Mouse (Mus musculus) hindbrain, embryonic 16.5 days (tissue): ENCODE data around the gene Olfr372. TPM values are rescaled to one million over a fixed set of nuclear protein-coding genes. Genes with fewer than 3 reads are reported as not detected.
"Not testable (repeated sequence)": the region's sequence is repeated elsewhere in the genome, so short reads cannot be mapped to it uniquely, and the experiment has no call there.

Experiments
- ATAC-seq: fragments of 200-750 bp; cut with Nextera tagmentation; 2 replicates; pipeline ENCODE4 v1.8.0; 2017; ENCODE audit warnings: moderate TSS enrichment, moderate library complexity
- H3K27ac ChIP-seq: fragments of 300-500 bp; sonication (generic); 2 replicates; pipeline ENCODE4 v1.5.1; 2014; ENCODE audit warnings: low read depth, mild to moderate bottlenecking, control low read depth, low read length, moderate library complexity
- H3K27me3 ChIP-seq: fragments of 300-500 bp; sonication (generic); replicated peaks from 2 replicates; pipeline ENCODE4 v1.6.1; 2014; ENCODE audit warnings: low read length; ENCODE audit not compliant: control insufficient read depth, insufficient read depth
- H3K36me3 ChIP-seq: fragments of 300-500 bp; sonication (generic); 2 replicates; pipeline ENCODE4 v1.6.1; 2014; ENCODE audit warnings: mild to moderate bottlenecking, low read length, moderate library complexity, mixed read lengths; ENCODE audit not compliant: control insufficient read depth, insufficient read depth
- H3K4me1 ChIP-seq: fragments of 300-500 bp; sonication (generic); 2 replicates; pipeline ENCODE4 v1.6.1; 2014; ENCODE audit warnings: low read depth, low read length; ENCODE audit not compliant: control insufficient read depth, insufficient read depth
- H3K4me2 ChIP-seq: fragments of 300-500 bp; sonication (generic); 2 replicates; pipeline ENCODE4 v1.6.1; 2014; ENCODE audit warnings: mild to moderate bottlenecking, low read length, control low read depth, moderate library complexity
- H3K4me3 ChIP-seq: fragments of 300-500 bp; sonication (generic); 2 replicates; pipeline ENCODE4 v1.5.1; 2014; ENCODE audit warnings: mild to moderate bottlenecking, low read length, control low read depth, moderate library complexity
- H3K9ac ChIP-seq: fragments of 300-500 bp; sonication (generic); 2 replicates; pipeline ENCODE4 v1.6.1; 2014; ENCODE audit warnings: low read depth, mild to moderate bottlenecking, control low read depth, low read length, moderate library complexity
- H3K9me3 ChIP-seq: fragments of 300-500 bp; sonication (generic); 2 replicates; pipeline ENCODE4 v1.6.1; 2014; ENCODE audit warnings: mild to moderate bottlenecking, low read length, moderate library complexity; ENCODE audit not compliant: control insufficient read depth
- WGBS: fragments of 180-500 bp; shearing (Covaris S2); extraction: QIAGEN DNeasy Blood & Tissue Kit; methylation state at CpG from one replicate; pipeline ENCODE4 v1.1.7; 2014; 5-methylcytosine and 5-hydroxymethylcytosine counted together
- polyA plus RNA-seq: library from polyadenylated mRNA; unstranded; fragments of >200 nt; fragmentation: Nextera tagmentation; extraction: Ambion mirVana; gene quantifications from 2 replicates; pipeline ENCODE4 v1.2.1, GENCODE M21; 2015

The Olfr372 gene
- not detected in 2 replicates for polyA plus RNA-seq

DNA sequence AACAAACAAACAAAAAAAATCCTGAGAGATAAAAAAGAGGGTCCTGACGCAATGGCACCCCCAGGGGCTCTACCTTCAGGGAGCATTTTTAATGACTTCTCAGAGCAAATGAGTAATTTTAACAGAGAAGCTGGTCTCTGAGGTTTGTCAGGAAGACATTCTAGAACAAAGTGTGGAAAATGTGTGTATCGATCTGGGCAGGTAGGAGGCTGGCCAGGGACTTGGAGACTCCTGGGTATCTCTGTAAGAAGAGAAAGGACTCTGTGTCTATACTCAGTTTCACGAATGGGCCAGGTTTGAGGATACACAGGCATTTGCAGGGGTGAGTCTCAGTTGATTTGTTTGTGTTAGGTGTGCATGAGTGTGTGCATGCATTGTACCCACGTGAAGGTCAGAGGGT, at the start of gene Olfr372:
Olfr372 (plus strand) TSS at position 301 of the 400 bp plus-strand sequence.
- not testable (repeated sequence) for H3K36me3 ChIP-seq, H3K27ac ChIP-seq, ATAC-seq, H3K9ac ChIP-seq, H3K9me3 ChIP-seq, H3K27me3 ChIP-seq, H3K4me3 ChIP-seq, H3K4me1 ChIP-seq, H3K4me2 ChIP-seq
- WGBS = 81% methylated on average over 4 of the region's 4 CpGs

DNA sequence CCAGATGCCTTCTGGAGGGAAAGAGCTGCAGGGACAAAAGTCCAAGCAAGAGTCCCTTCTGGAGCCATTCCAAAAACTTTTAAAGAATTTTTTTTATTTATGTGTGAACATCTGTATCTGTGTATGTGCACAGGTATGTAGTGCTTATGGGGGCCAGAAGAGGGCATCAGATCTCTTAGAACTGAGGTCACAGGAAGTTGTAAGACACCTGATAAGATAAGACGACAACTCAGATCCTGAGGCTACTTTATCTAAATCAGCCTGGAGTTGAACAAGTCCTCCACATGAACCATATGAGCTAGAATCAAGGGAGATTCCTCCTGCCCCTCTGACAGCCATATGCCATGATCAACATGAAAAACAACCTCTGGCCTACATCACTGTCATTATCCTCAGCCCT, 41.6 kb upstream of the Olfr372 start:
- no peak overlapping the region for H3K4me2 ChIP-seq
- 95% methylated on average over 1 of the region's 1 CpGs for WGBS
- no peaks in the 10 kb centered on the region for H3K27me3 ChIP-seq

DNA sequence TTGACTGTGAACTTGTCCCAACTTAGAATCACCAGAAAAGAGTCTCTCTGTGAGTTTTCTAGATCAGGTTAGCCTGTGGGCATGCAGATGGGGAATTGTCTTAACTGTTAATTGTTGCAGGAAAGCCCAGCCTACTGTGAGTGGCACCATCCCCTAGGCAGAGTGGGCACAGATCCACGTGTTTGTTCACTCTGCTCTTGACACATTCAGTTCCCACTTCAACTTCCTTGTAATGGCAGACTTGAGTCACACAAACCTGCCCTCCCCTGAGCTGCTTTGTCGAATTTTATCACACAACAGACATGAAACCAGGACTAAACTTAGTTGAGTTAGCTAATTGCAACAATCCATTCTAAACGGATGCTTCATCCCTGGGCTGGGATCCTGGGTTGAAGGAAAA, 40.8 kb upstream of the Olfr372 start:
- Histone ChIP-seq H3K4me1 (no peaks in the 10 kb centered on the region), H3K36me3 (no peaks in the 10 kb centered on the region), H3K9me3 (no peaks in the 10 kb centered on the region), H3K4me2 (no peak overlapping the region), H3K27me3 (no peaks in the 10 kb centered on the region), H3K4me3 (no peak overlapping the region), H3K9ac (no peak overlapping the region), H3K27ac (no peak overlapping the region)
- WGBS = 69% methylated on average over 3 of the region's 3 CpGs
- ATAC-seq = no peak

More for the DNA sequence above, 41.6 kb upstream of the Olfr372 start:
- Histone ChIP-seq H3K9ac (no peak overlapping the region), H3K36me3 (no peaks in the 10 kb centered on the region), H3K9me3 (no peaks in the 10 kb centered on the region), H3K4me3 (no peak overlapping the region), H3K4me1 (no peaks in the 10 kb centered on the region), H3K27ac (no peak overlapping the region)
- no peak for ATAC-seq

DNA sequence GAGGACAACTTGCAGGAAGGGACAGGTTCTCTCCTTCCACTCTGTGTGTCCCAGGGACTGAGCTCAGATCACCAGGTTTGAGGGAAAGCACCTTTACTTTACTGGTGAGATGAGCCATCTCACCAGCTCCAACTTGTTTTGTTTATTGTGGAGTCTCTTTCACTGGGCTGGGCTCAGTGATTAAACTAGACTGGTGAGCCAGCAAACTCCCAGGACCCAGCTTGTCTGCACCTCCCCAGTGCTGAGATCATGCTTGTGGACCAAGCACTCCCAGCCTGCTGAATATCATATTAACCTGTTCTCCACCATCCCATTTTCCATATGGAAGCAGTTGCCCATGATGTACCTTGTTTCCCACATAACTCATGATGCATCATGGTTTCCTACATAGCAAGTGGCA, 38.1 kb upstream of the Olfr372 start:
- Histone ChIP-seq H3K4me3 (no peak overlapping the region), H3K36me3 (no peaks in the 10 kb centered on the region), H3K9me3 (no peaks in the 10 kb centered on the region), H3K4me1 (no peaks in the 10 kb centered on the region), H3K27me3 (no peaks in the 10 kb centered on the region), H3K27ac (no peak overlapping the region), H3K4me2 (no peak overlapping the region), H3K9ac (no peak overlapping the region)
- no peak for ATAC-seq

DNA sequence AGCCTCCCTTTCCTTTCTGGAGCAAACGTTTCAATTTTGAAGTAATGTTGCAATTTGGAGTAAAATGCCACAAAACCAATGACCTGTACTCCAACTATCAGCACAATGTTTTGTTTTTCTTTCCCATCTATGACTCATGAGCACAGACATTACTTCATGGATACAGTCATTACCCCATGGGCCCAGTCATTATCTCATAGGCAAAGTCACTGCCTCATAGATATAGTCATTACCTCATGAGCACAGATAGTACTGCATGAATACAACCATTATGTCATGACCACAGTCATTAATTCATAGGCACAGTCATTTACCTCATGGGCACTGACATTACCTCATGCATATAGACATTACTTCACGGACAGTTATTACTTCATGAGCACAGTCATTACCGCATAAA, 35.1 kb upstream of the Olfr372 start:
- Histone ChIP-seq H3K36me3 (no peaks in the 10 kb centered on the region), H3K27me3 (no peaks in the 10 kb centered on the region), H3K4me2 (no peak overlapping the region), H3K9ac (no peak overlapping the region), H3K9me3 (no peaks in the 10 kb centered on the region), H3K4me1 (no peaks in the 10 kb centered on the region), H3K4me3 (no peak overlapping the region), H3K27ac (no peak overlapping the region)
- 83% methylated on average over 3 of the region's 3 CpGs for WGBS
- no peak for ATAC-seq

DNA sequence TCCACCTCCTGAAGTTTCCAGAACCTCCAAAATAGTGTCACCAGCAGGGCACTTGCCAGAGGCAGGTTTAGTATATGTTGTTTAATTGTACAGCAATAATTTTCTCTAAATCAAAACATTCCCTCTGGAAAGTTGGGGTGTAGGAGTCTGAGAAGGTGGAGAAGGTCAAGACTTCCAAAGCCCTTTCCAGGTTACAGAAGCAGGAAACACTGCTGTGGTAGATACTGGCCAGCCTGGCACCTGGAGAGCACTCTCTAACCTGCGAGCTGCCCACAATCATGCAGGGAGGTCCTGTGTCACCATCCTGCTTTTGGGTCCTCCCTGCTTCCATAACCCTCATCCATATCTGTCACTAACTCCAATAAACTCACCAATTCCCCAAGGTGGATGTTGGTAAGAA, 34.3 kb upstream of the Olfr372 start:
- no peak overlapping the region for H3K27ac ChIP-seq
- no peak overlapping the region for H3K4me2 ChIP-seq
- ATAC-seq = no peak
- no peaks in the 10 kb centered on the region for H3K9me3 ChIP-seq
- WGBS = 87% methylated on average over 1 of the region's 1 CpGs
- H3K4me3 ChIP-seq = no peak overlapping the region
- H3K27me3 ChIP-seq = no peaks in the 10 kb centered on the region
- no peaks in the 10 kb centered on the region for H3K36me3 ChIP-seq
- H3K4me1 ChIP-seq = no peaks in the 10 kb centered on the region
- no peak overlapping the region for H3K9ac ChIP-seq

DNA sequence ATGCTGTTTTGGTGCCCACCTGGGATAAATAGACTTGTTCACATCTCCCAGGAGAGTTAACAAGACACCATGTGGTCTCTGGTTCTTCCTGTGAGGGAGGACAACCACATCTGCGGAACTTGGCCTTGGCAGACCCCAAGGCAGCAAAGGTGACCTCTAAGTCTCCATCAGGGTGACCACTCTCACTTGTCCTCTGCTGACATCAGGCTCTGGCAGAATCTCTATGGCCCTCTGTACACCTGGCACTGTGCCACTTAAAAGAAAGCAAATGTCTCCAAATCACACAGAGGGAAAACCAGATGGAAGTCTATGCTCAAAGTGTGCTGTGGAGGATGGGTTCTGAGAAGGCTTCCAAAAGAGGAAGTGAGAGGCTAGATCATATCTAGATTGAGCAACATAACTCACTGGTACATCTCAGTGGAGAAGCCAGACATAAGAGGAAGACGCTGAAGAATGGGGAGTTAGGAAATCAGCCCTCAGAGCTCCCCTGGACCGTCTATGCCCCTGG, 32.8 kb upstream of the Olfr372 start:
- H3K4me3 ChIP-seq = no peak overlapping the region
- H3K27ac ChIP-seq = no peak overlapping the region
- no peaks in the 10 kb centered on the region for H3K27me3 ChIP-seq
- H3K4me2 ChIP-seq = no peak overlapping the region
- WGBS = 80% methylated on average over 3 of the region's 3 CpGs
- no peaks in the 10 kb centered on the region for H3K9me3 ChIP-seq
- ATAC-seq = no peak
- H3K4me1 ChIP-seq = no peaks in the 10 kb centered on the region
- no peak overlapping the region for H3K9ac ChIP-seq
- no peaks in the 10 kb centered on the region for H3K36me3 ChIP-seq

DNA sequence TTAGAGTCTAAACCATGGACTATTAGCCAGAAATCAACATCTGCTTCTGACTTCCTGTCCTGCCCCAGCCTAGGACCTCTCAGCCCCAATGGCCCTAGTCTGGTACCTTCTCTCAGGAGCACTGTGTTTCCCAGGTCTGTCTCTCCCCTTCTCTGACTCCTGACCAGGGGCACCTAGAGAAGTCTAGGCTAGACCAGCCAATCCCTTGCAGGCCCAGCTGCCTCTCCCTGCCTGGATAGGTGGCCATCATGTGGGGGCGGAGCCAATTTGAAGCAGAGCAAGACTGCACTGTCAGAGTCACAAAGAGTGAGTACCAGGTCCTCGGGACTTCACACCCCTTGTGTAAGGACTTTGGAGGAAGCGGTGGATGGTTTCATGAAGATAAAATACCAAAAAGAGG, 31.5 kb upstream of the Olfr372 start, which contains the start of gene Cyp4f18:
Cyp4f18 (minus strand) TSS at position 154 of the 400 bp plus-strand sequence.
- no peaks in the 10 kb centered on the region for H3K4me1 ChIP-seq
- ATAC-seq = no peak
- H3K9me3 ChIP-seq = no peaks in the 10 kb centered on the region
- H3K27me3 ChIP-seq = no peaks in the 10 kb centered on the region
- no peak within 1 kb of the TSS for H3K4me2 ChIP-seq
- WGBS = 67% methylated on average over 3 of the region's 3 CpGs
- no peaks in the 10 kb centered on the region for H3K36me3 ChIP-seq
- no peak within 1 kb of the TSS for H3K9ac ChIP-seq
- no peak within 1 kb of the TSS for H3K27ac ChIP-seq
- H3K4me3 ChIP-seq = no peak within 1 kb of the TSS

DNA sequence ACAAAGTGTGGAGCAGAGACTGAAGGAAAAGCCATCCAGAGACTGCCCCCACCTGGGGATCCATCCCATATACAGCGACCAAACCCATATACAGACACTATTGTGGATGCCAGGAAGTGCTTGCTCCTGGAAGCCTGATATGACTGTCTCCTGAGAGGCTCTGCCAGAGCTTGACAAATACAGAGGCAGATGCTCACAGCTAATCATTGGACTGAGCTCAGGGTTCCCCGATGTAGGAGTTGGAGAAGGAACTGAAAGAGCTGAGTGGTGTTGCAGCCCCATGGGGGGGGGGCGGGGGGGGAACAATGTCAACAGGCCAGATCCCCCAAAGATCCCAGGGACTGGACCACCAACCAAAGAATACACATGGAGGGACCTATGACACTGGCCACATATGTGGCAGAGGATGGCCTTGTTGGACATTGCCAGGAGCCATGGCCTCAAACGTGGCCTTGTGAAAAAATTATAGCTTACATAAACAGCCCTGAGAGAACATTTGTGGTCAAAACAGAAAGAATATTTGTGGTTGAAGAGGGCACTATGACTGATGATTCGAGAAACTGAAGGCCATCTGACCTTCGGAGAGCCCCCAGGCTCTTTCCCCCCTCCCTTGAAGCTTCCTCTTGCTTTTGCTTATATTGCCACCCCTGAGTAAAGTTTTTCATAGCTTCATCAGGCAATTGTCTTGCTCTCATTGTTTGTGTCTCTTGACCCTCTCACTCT, 27.4 kb upstream of the Olfr372 start:
- H3K4me2 ChIP-seq, H3K27ac ChIP-seq, H3K27me3 ChIP-seq, H3K4me3 ChIP-seq, H3K9ac ChIP-seq, H3K9me3 ChIP-seq, H3K36me3 ChIP-seq, ATAC-seq, H3K4me1 ChIP-seq: not testable (repeated sequence)
- 60% methylated on average over 6 of the region's 6 CpGs for WGBS
